Mouse (Mus musculus) stomach, postnatal 0 days (tissue): Measurements from ENCODE around the gene Fbxw9. TPM values are rescaled to one million over a fixed set of nuclear protein-coding genes. Genes with fewer than 3 reads are reported as not detected.
A peak's percentile ranks its signal among the peaks of the same experiment; 100 is the strongest.

Experiments
- ATAC-seq: fragments of 200-750 bp; cut with Nextera tagmentation; 2 replicates; pipeline ENCODE4 v1.8.0; 2017; ENCODE audit not compliant: low FRiP score, low TSS enrichment
- DNase-seq: peaks from one replicate; pipeline ENCODE4 v3.0.0-alpha.2; 2016; ENCODE audit warnings: low spot score
- H3K27ac ChIP-seq: fragments of 300-500 bp; sonication (generic); replicated peaks from 2 replicates; pipeline ENCODE4 v1.5.1; 2014; ENCODE audit warnings: mild to moderate bottlenecking, control low read depth
- H3K27me3 ChIP-seq: fragments of 300-500 bp; sonication (generic); 2 replicates; pipeline ENCODE4 v1.6.1; 2014; ENCODE audit warnings: low read length; ENCODE audit not compliant: control insufficient read depth, insufficient read depth
- H3K36me3 ChIP-seq: fragments of 300-500 bp; sonication (generic); 2 replicates; pipeline ENCODE4 v1.6.1; 2014; ENCODE audit warnings: low read length, mixed read lengths; ENCODE audit not compliant: control insufficient read depth, insufficient read depth
- H3K4me1 ChIP-seq: fragments of 300-500 bp; sonication (generic); replicated peaks from 2 replicates; pipeline ENCODE4 v1.6.1; 2014; ENCODE audit warnings: antibody characterized with exemption; ENCODE audit not compliant: control insufficient read depth, insufficient read depth
- H3K4me2 ChIP-seq: fragments of 300-500 bp; sonication (generic); replicated peaks from 2 replicates; pipeline ENCODE4 v1.6.1; 2014; ENCODE audit warnings: low read depth, mild to moderate bottlenecking, control low read depth, moderate library complexity
- H3K4me3 ChIP-seq: fragments of 300-500 bp; sonication (generic); 2 replicates; pipeline ENCODE4 v1.5.1; 2014; ENCODE audit warnings: low read depth, low read length, control low read depth
- H3K9ac ChIP-seq: fragments of 300-500 bp; sonication (generic); 2 replicates; pipeline ENCODE4 v1.6.1; 2014; ENCODE audit warnings: mild to moderate bottlenecking, low read length, control low read depth, mixed read lengths
- H3K9me3 ChIP-seq: fragments of 300-500 bp; sonication (generic); 2 replicates; pipeline ENCODE4 v1.6.1; 2016; ENCODE audit warnings: low read length; ENCODE audit not compliant: control insufficient read depth
- CTCF ChIP-seq: IDR thresholded peaks from 2 replicates; pipeline ENCODE4 v1.5.1; 2016; ENCODE audit warnings: antibody characterized with exemption, low read depth, mild to moderate bottlenecking, moderate library complexity
- EP300 ChIP-seq: optimal IDR thresholded peaks from 2 replicates; pipeline ENCODE3; 2016; ENCODE audit warnings: antibody characterized with exemption
- WGBS: fragments of 180-500 bp; shearing (Covaris S2); extraction: QIAGEN DNeasy Blood & Tissue Kit; methylation state at CpG from one replicate; pipeline ENCODE4 v1.1.7; 2014; 5-methylcytosine and 5-hydroxymethylcytosine counted together
- polyA plus RNA-seq: library from polyadenylated mRNA; unstranded; fragments of >200 nt; fragmentation: Nextera tagmentation; extraction: Ambion mirVana; gene quantifications from 2 replicates; pipeline ENCODE4 v1.2.1, GENCODE M21; 2015

The Fbxw9 gene
- polyA plus RNA-seq, 1 experiment from 2014 or later, result 25.7 TPM

- WGBS, result 4% methylated on average over 12 of the region's 12 CpGs
These were observed 24.6 kb upstream of the Fbxw9 start for GRCm38 (mm10) chr8:85035165-85035727.

GRCm38 (mm10) chr8:85035728-85036310, 24.0 kb upstream of the Fbxw9 start:
- no peaks in the 10 kb centered on the region for H3K9me3 ChIP-seq
- peak overlapping the region; percentile 61 for H3K9ac ChIP-seq
- H3K36me3 ChIP-seq, result peaks cover 23% of the 10 kb centered on the region
- peak overlapping the region; percentile 79 for H3K4me2 ChIP-seq
- peak overlapping the region; percentile 79 for H3K4me3 ChIP-seq
- peak overlapping the region; percentile 90 for H3K27ac ChIP-seq
- ATAC-seq, result peak; percentile 18; the same call in 1 of the 2 replicates
- DNase-seq, result peak; percentile 61
- H3K27me3 ChIP-seq, result no peaks in the 10 kb centered on the region
- TF ChIP-seq CTCF (no peak), EP300 (no peak)
- no peaks in the 10 kb centered on the region for H3K4me1 ChIP-seq
- WGBS, result 0% methylated on average over 15 of the region's 15 CpGs

More at GRCm38 (mm10) chr8:85035165-85035727, 24.6 kb upstream of the Fbxw9 start:
- H3K4me3 ChIP-seq, result peak overlapping the region; percentile 79
- TF ChIP-seq EP300, result no peak
- no peak for TF ChIP-seq CTCF
- peak overlapping the region; percentile 90 for H3K27ac ChIP-seq
- DNase-seq, result no peak
- ATAC-seq, result no peak
- H3K36me3 ChIP-seq, result peaks cover 18% of the 10 kb centered on the region
- no peaks in the 10 kb centered on the region for H3K27me3 ChIP-seq
- H3K9ac ChIP-seq, result peak overlapping the region; percentile 61
- H3K9me3 ChIP-seq, result no peaks in the 10 kb centered on the region
- peak overlapping the region; percentile 79 for H3K4me2 ChIP-seq
- no peaks in the 10 kb centered on the region for H3K4me1 ChIP-seq

GRCm38 (mm10) chr8:85036381-85036717, 23.5 kb upstream of the Fbxw9 start:
- Histone ChIP-seq H3K4me2 (peak overlapping the region; percentile 79), H3K4me3 (peak overlapping the region; percentile 79), H3K9ac (peak overlapping the region; percentile 61), H3K4me1 (no peaks in the 10 kb centered on the region), H3K27me3 (no peaks in the 10 kb centered on the region), H3K9me3 (no peaks in the 10 kb centered on the region), H3K27ac (peak overlapping the region; percentile 90), H3K36me3 (peaks cover 19% of the 10 kb centered on the region)
- DNase-seq, result no peak
- no peak for TF ChIP-seq CTCF
- no peak for TF ChIP-seq EP300
- ATAC-seq, result peak; percentile 19; the same call in 1 of the 2 replicates
- under 1% methylated on average over 9 of the region's 9 CpGs for WGBS

- peak; percentile 86 for ATAC-seq
- no peaks in the 10 kb centered on the region for H3K4me1 ChIP-seq
These were observed 23.0 kb upstream of the Fbxw9 start, which contains the start of gene Tnpo2 for GRCm38 (mm10) chr8:85036718-85037365. Gene Tnpo2, plus strand, starts transcription at chr8:85036915.

GRCm38 (mm10) chr8:85037366-85037680, 22.5 kb upstream of the Fbxw9 start:
- peak overlapping the region; percentile 99 for H3K27ac ChIP-seq
- no peaks in the 10 kb centered on the region for H3K4me1 ChIP-seq
- H3K9ac ChIP-seq, result peak overlapping the region; percentile 86
- DNase-seq, result no peak
- peaks cover 14% of the 10 kb centered on the region for H3K36me3 ChIP-seq
- 2% methylated on average over 14 of the region's 14 CpGs for WGBS
- peak; percentile 35 for ATAC-seq
- H3K4me3 ChIP-seq, result peak overlapping the region; percentile 79
- TF ChIP-seq EP300, result no peak
- no peak for TF ChIP-seq CTCF
- H3K4me2 ChIP-seq, result peak overlapping the region; percentile 95
- no peaks in the 10 kb centered on the region for H3K27me3 ChIP-seq
- no peaks in the 10 kb centered on the region for H3K9me3 ChIP-seq

More at GRCm38 (mm10) chr8:85036718-85037365, 23.0 kb upstream of the Fbxw9 start, which contains the start of gene Tnpo2:
- Histone ChIP-seq H3K27ac (peak within 1 kb of the TSS; percentile 99), H3K4me3 (peak within 1 kb of the TSS; percentile 79), H3K9ac (peak within 1 kb of the TSS; percentile 86), H3K27me3 (no peaks in the 10 kb centered on the region), H3K9me3 (no peaks in the 10 kb centered on the region), H3K36me3 (peaks cover 18% of the 10 kb centered on the region), H3K4me2 (peak within 1 kb of the TSS; percentile 95)
- under 1% methylated on average over 55 of the region's 59 CpGs for WGBS
- no peak for TF ChIP-seq CTCF
- no peak for TF ChIP-seq EP300
- peak; percentile 92 for DNase-seq
